Mouse (Mus musculus) hindbrain, embryonic 14.5 days (tissue): Measurements from ENCODE around the gene Akt1s1. TPM values are rescaled to one million over a fixed set of nuclear protein-coding genes. Genes with fewer than 3 reads are reported as not detected.

ENCODE experiments used
- ATAC-seq: fragments of 200-750 bp; cut with Nextera tagmentation; 2 replicates; pipeline ENCODE4 v1.8.0; 2017; ENCODE audit warnings: moderate number of reproducible peaks, mild to moderate bottlenecking, moderate TSS enrichment, moderate library complexity; ENCODE audit not compliant: low FRiP score
- DNase-seq: peaks from one replicate; pipeline ENCODE4 v3.0.0-alpha.2; 2015; ENCODE audit warnings: low spot score
- H3K27ac ChIP-seq: fragments of 300-500 bp; sonication (generic); 2 replicates; pipeline ENCODE4 v1.5.1; 2014; ENCODE audit warnings: mild to moderate bottlenecking, moderate library complexity
- H3K27me3 ChIP-seq: fragments of 300-500 bp; sonication (generic); 2 replicates; pipeline ENCODE4 v1.6.1; 2014; ENCODE audit warnings: mild to moderate bottlenecking, low read length, mixed read lengths; ENCODE audit not compliant: control insufficient read depth, insufficient read depth
- H3K36me3 ChIP-seq: fragments of 300-500 bp; sonication (generic); replicated peaks from 2 replicates; pipeline ENCODE4 v1.6.1; 2014; ENCODE audit not compliant: control insufficient read depth, insufficient read depth
- H3K4me1 ChIP-seq: fragments of 300-500 bp; sonication (generic); replicated peaks from 2 replicates; pipeline ENCODE4 v1.6.1; 2014; ENCODE audit warnings: antibody characterized with exemption, low read length, mixed read lengths; ENCODE audit not compliant: control insufficient read depth, insufficient read depth
- H3K4me2 ChIP-seq: fragments of 300-500 bp; sonication (generic); replicated peaks from 2 replicates; pipeline ENCODE4 v1.6.1; 2014; ENCODE audit warnings: mild to moderate bottlenecking, moderate library complexity
- H3K4me3 ChIP-seq: fragments of 300-500 bp; sonication (generic); replicated peaks from 2 replicates; pipeline ENCODE4 v1.5.1; 2014; ENCODE audit warnings: mild to moderate bottlenecking, low read length
- H3K9ac ChIP-seq: fragments of 300-500 bp; sonication (generic); 2 replicates; pipeline ENCODE4 v1.6.1; 2014
- H3K9me3 ChIP-seq: fragments of 300-500 bp; sonication (generic); 2 replicates; pipeline ENCODE4 v1.6.1; 2016; ENCODE audit warnings: low read length; ENCODE audit not compliant: control insufficient read depth
- WGBS: fragments of 180-500 bp; shearing (Covaris S2); extraction: QIAGEN DNeasy Blood & Tissue Kit; methylation state at CpG from one replicate; pipeline ENCODE4 v1.1.7; 2014; 5-methylcytosine and 5-hydroxymethylcytosine counted together
- microRNA counts: library from miRNA; unstranded; fragments of <30 nt; microRNA quantifications from one replicate; lab custom pipeline; 2016
- microRNA-seq: library from miRNA; unstranded; fragments of <30 nt; microRNA quantifications from one replicate; pipeline ENCODE4, GENCODE M21; 2016
- polyA plus RNA-seq: library from polyadenylated mRNA; unstranded; fragments of >200 nt; fragmentation: Nextera tagmentation; extraction: Ambion mirVana; gene quantifications from 2 replicates; pipeline ENCODE4 v1.2.1, GENCODE M21; 2014

Gene Akt1s1
- polyA plus RNA-seq, 1 experiment from 2014 or later: 59.1 TPM

GRCm38 (mm10) chr7:44901230-44901722, 52.5 kb downstream of the Akt1s1 start:
- no peaks in the 10 kb centered on the region for H3K27me3 ChIP-seq
- DNase-seq (peak; percentile 41), ATAC-seq (no peak)
- no peaks in the 10 kb centered on the region for H3K9me3 ChIP-seq
- peaks cover 18% of the 10 kb centered on the region for H3K4me1 ChIP-seq
- peak overlapping the region; percentile 26; the same call in 1 of the 2 replicates for H3K27ac ChIP-seq
- WGBS: 17% methylated on average over 21 of the region's 21 CpGs
- 0 out of 2 replicates have a peak overlapping the region, but pooled peaks have one; percentile 16 for H3K9ac ChIP-seq
- H3K36me3 ChIP-seq: peaks cover 73% of the 10 kb centered on the region
- no peak overlapping the region; the same call in 1 of the 2 replicates for H3K4me3 ChIP-seq
- H3K4me2 ChIP-seq: peak overlapping the region; percentile 39

MicroRNAs encoded within 50 kb of the gene (microRNA counts, 519-probe panel; counts per million panel counts)
- not detected for microRNA mmu-miR-707 (lab: Ali Mortazavi, UCI)

Small RNA genes within 50 kb of the gene (microRNA-seq; reads per million reads assigned to microRNA genes)
- gene Mir707: not detected

Other genes starting within 250 kb of the Akt1s1 start
- gene Myh14, start 178.1 kb upstream of the Akt1s1 start, polyA plus RNA-seq: 4.2 and 5.0 TPM in 2 replicates
- gene Izumo2, start 140.2 kb upstream of the Akt1s1 start, polyA plus RNA-seq: not detected in 2 replicates
- gene Vrk3, start 100.6 kb upstream of the Akt1s1 start, polyA plus RNA-seq: 24.5 and 28.8 TPM in 2 replicates
- 1.4 and 1.5 TPM in 2 replicates for gene Zfp473, start 97.9 kb upstream of the Akt1s1 start, polyA plus RNA-seq
- 25.4 and 30.0 TPM in 2 replicates for gene Nup62, start 32.9 kb upstream of the Akt1s1 start, polyA plus RNA-seq
- 1.3 TPM in 2 replicates for gene Il4i1, start 32.6 kb upstream of the Akt1s1 start, polyA plus RNA-seq
- gene Atf5, start 32.3 kb upstream of the Akt1s1 start, polyA plus RNA-seq: 2.2 and 2.5 TPM in 2 replicates
- 98.5 and 104 TPM in 2 replicates for gene Tbc1d17, start 88 bp downstream of the Akt1s1 start, polyA plus RNA-seq
- gene Pnkp, start 8.1 kb downstream of the Akt1s1 start, polyA plus RNA-seq: 23.4 and 26.5 TPM in 2 replicates
- gene Ptov1, start 20.8 kb downstream of the Akt1s1 start, polyA plus RNA-seq: 430 and 454 TPM in 2 replicates
- gene Med25, start 43.7 kb downstream of the Akt1s1 start, polyA plus RNA-seq: 87.5 and 90.6 TPM in 2 replicates
- gene Fuz, start 47.1 kb downstream of the Akt1s1 start, polyA plus RNA-seq: 15.9 and 16.0 TPM in 2 replicates
- 123 and 135 TPM in 2 replicates for gene Ap2a1, start 80.5 kb downstream of the Akt1s1 start, polyA plus RNA-seq
- 0.14 and 0.33 TPM in 2 replicates for gene Tsks, start 94.2 kb downstream of the Akt1s1 start, polyA plus RNA-seq
- 53.3 and 53.8 TPM in 2 replicates for gene Cpt1c, start 125.9 kb downstream of the Akt1s1 start, polyA plus RNA-seq
- 194 and 210 TPM in 2 replicates for gene Prmt1, start 137.6 kb downstream of the Akt1s1 start, polyA plus RNA-seq
- 52.1 and 56.9 TPM in 2 replicates for gene Irf3, start 148.7 kb downstream of the Akt1s1 start, polyA plus RNA-seq
- 9.2 and 12.6 TPM in 2 replicates for gene Bcl2l12, start 149.7 kb downstream of the Akt1s1 start, polyA plus RNA-seq
- gene Scaf1, start 167.4 kb downstream of the Akt1s1 start, polyA plus RNA-seq: 59.7 and 61.9 TPM in 2 replicates
- gene Rras, start 169.0 kb downstream of the Akt1s1 start, polyA plus RNA-seq: 14.2 and 15.2 TPM in 2 replicates
- 16.5 and 16.8 TPM in 2 replicates for gene Prr12, start 203.9 kb downstream of the Akt1s1 start, polyA plus RNA-seq
- gene Nosip, start 213.4 kb downstream of the Akt1s1 start, polyA plus RNA-seq: 57.9 and 62.1 TPM in 2 replicates
- gene Prrg2, start 213.7 kb downstream of the Akt1s1 start, polyA plus RNA-seq: 12.8 and 13.9 TPM in 2 replicates
- 77.7 and 93.3 TPM in 2 replicates for gene Rcn3, start 243.2 kb downstream of the Akt1s1 start, polyA plus RNA-seq